Mouse (Mus musculus) brain, embryonic 14.5 days (tissue): ENCODE results near the gene Man2b2. TPM values are rescaled to one million over a fixed set of nuclear protein-coding genes. Genes with fewer than 3 reads are reported as not detected.

Experiments
- DNase-seq: peaks from one replicate; pipeline ENCODE4 v3.0.0-alpha.2; 2011; ENCODE audit warnings: low read depth
- CTCF ChIP-seq: fragments of 200-500 bp; IDR thresholded peaks from 2 replicates; pipeline ENCODE4 v1.5.1; 2012; ENCODE audit warnings: inconsistent platforms, mild to moderate bottlenecking, moderate library complexity, borderline replicate concordance; ENCODE audit not compliant: insufficient read depth, insufficient read length; ENCODE audit errors: extremely low read depth
- POLR2A ChIP-seq: fragments of 200-500 bp; IDR thresholded peaks from 2 replicates; pipeline ENCODE4 v1.6.1; 2012; ENCODE audit warnings: mild to moderate bottlenecking, inconsistent platforms, borderline replicate concordance; ENCODE audit not compliant: poor library complexity, insufficient read depth, insufficient read length, severe bottlenecking; ENCODE audit errors: extremely low read depth
- polyA plus RNA-seq: library from polyadenylated mRNA; depleted of rRNA; stranded (reverse); fragments of >200 nt; gene quantifications from 2 replicates; pipeline ENCODE4 v1.2.3, GENCODE M21; 2012

The Man2b2 gene
- polyA plus RNA-seq, 1 experiment = 18.1 TPM

GRCm38 (mm10) chr5:36817738-36818137, 12.7 kb downstream of the Man2b2 start:
- TF ChIP-seq CTCF (peak; percentile 6; the same call in 1 of the 2 replicates), POLR2A (no peak)
- DNase-seq = no peak

- TF ChIP-seq POLR2A (no peak), CTCF (no peak)
- DNase-seq = no peak
These were observed 15.9 kb downstream of the Man2b2 start for GRCm38 (mm10) chr5:36814554-36814953.

- DNase-seq = peak; percentile 73
- TF ChIP-seq POLR2A (no peak), CTCF (peak; percentile 90)
These were observed 19.0 kb downstream of the Man2b2 start for GRCm38 (mm10) chr5:36811413-36811812.

- TF ChIP-seq POLR2A (no peak), CTCF (no peak)
- DNase-seq = no peak
These were observed 19.8 kb downstream of the Man2b2 start for GRCm38 (mm10) chr5:36810634-36811033.

GRCm38 (mm10) chr5:36809123-36809522, 21.3 kb downstream of the Man2b2 start:
- TF ChIP-seq POLR2A = no peak
- TF ChIP-seq CTCF = no peak
- no peak for DNase-seq

- DNase-seq = no peak
- TF ChIP-seq CTCF (no peak), POLR2A (no peak)
These were observed 23.3 kb downstream of the Man2b2 start for GRCm38 (mm10) chr5:36807106-36807505.

- no peak for TF ChIP-seq CTCF
- no peak for TF ChIP-seq POLR2A
- peak; percentile 3 for DNase-seq
These were observed 33.2 kb downstream of the Man2b2 start for GRCm38 (mm10) chr5:36797291-36797690.

- TF ChIP-seq POLR2A = peak; percentile 69
- DNase-seq = peak; percentile 98
These were observed 34.0 kb downstream of the Man2b2 start, which contains the start of gene Mrfap1 for GRCm38 (mm10) chr5:36796296-36797014. Mrfap1 (minus strand) TSS chr5:36796772.

GRCm38 (mm10) chr5:36795647-36796295, 34.7 kb downstream of the Man2b2 start:
- DNase-seq = peak; percentile 75

GRCm38 (mm10) chr5:36791861-36792260, 38.6 kb downstream of the Man2b2 start:
- no peak for DNase-seq
- TF ChIP-seq POLR2A = no peak
- no peak for TF ChIP-seq CTCF

GRCm38 (mm10) chr5:36786052-36786451, 44.4 kb downstream of the Man2b2 start:
- no peak for DNase-seq
- TF ChIP-seq CTCF (no peak), POLR2A (no peak)

GRCm38 (mm10) chr5:36779512-36779911, 50.9 kb downstream of the Man2b2 start:
- no peak for DNase-seq
- TF ChIP-seq CTCF (no peak), POLR2A (no peak)
